Mouse (Mus musculus): ENCODE data around the gene Syt17. TPM values are rescaled to one million over a fixed set of nuclear protein-coding genes. Genes with fewer than 3 reads are reported as not detected.
"Not testable (repeated sequence)": the region's sequence is repeated elsewhere in the genome, so short reads cannot be mapped to it uniquely, and the experiment has no call there.

The Syt17 gene
- polyA plus RNA-seq, 1 experiment: 0.25 TPM

GRCm38 (mm10) chr7:118364353-118365007 lies 83.5 kb downstream of the Syt17 start:
- Histone ChIP-seq H3K27me3 (ENCODE audit: control insufficient read depth, insufficient read depth, low read length) (no peaks in the 10 kb centered on the region), H3K27ac (ENCODE audit: insufficient read depth, low read length) (no peak overlapping the region), H3K4me1 (ENCODE audit: control insufficient read depth, insufficient read depth, insufficient read length) (no peaks in the 10 kb centered on the region), H3K4me3 (ENCODE audit: extremely low read depth, insufficient read depth, insufficient read length) (no peak overlapping the region), H3K36me3 (ENCODE audit: control insufficient read depth, insufficient read depth, low read length) (no peaks in the 10 kb centered on the region)
- no peak for TF ChIP-seq POLR2A (IDR thresholded peaks at IDR 0.05; ENCODE audit: low read depth, low read length)
- TF ChIP-seq CTCF (IDR thresholded peaks at IDR 0.05; ENCODE audit: extremely low read depth, insufficient read depth, insufficient read length, insufficient replicate concordance): no peak
- WGBS: 40% methylated on average over 7 of the region's 7 CpGs
- no peak for DNase-seq (ENCODE audit: low read depth in 1 of 2, low spot score in 2 of 2)

GRCm38 (mm10) chr7:118363587-118364233 lies 84.3 kb downstream of the Syt17 start:
- Histone ChIP-seq H3K27ac (ENCODE audit: insufficient read depth, low read length) (no peak overlapping the region), H3K36me3 (ENCODE audit: control insufficient read depth, insufficient read depth, low read length) (no peaks in the 10 kb centered on the region), H3K4me1 (ENCODE audit: control insufficient read depth, insufficient read depth, insufficient read length) (no peaks in the 10 kb centered on the region), H3K4me3 (ENCODE audit: extremely low read depth, insufficient read depth, insufficient read length) (no peak overlapping the region), H3K27me3 (ENCODE audit: control insufficient read depth, insufficient read depth, low read length) (no peaks in the 10 kb centered on the region)
- no peak for DNase-seq (ENCODE audit: low read depth in 1 of 2, low spot score in 2 of 2)
- 81% methylated on average over 6 of the region's 6 CpGs for WGBS
- TF ChIP-seq POLR2A (IDR thresholded peaks at IDR 0.05; ENCODE audit: low read depth, low read length): no peak
- TF ChIP-seq CTCF (IDR thresholded peaks at IDR 0.05; ENCODE audit: extremely low read depth, insufficient read depth, insufficient read length, insufficient replicate concordance): no peak

GRCm38 (mm10) chr7:118362931-118363330 lies 85.1 kb downstream of the Syt17 start:
- Histone ChIP-seq H3K27me3 (ENCODE audit: control insufficient read depth, insufficient read depth, low read length) (no peaks in the 10 kb centered on the region), H3K4me3 (ENCODE audit: extremely low read depth, insufficient read depth, insufficient read length) (no peak overlapping the region), H3K27ac (ENCODE audit: insufficient read depth, low read length) (no peak overlapping the region), H3K4me1 (ENCODE audit: control insufficient read depth, insufficient read depth, insufficient read length) (no peaks in the 10 kb centered on the region), H3K36me3 (ENCODE audit: control insufficient read depth, insufficient read depth, low read length) (no peaks in the 10 kb centered on the region)
- DNase-seq (ENCODE audit: low read depth in 1 of 2, low spot score in 2 of 2): no peak
- WGBS: 94% methylated on average over 1 of the region's 1 CpGs
- TF ChIP-seq POLR2A (IDR thresholded peaks at IDR 0.05; ENCODE audit: low read depth, low read length): no peak

- DNase-seq (ENCODE audit: low read depth in 1 of 2, low spot score in 2 of 2): no peak
- Histone ChIP-seq H3K27ac (ENCODE audit: insufficient read depth, low read length) (no peak overlapping the region), H3K36me3 (ENCODE audit: control insufficient read depth, insufficient read depth, low read length) (no peaks in the 10 kb centered on the region), H3K4me1 (ENCODE audit: control insufficient read depth, insufficient read depth, insufficient read length) (no peaks in the 10 kb centered on the region), H3K4me3 (ENCODE audit: extremely low read depth, insufficient read depth, insufficient read length) (no peak overlapping the region), H3K27me3 (ENCODE audit: control insufficient read depth, insufficient read depth, low read length) (no peaks in the 10 kb centered on the region)
- TF ChIP-seq POLR2A (IDR thresholded peaks at IDR 0.05; ENCODE audit: low read depth, low read length): no peak
- TF ChIP-seq CTCF (IDR thresholded peaks at IDR 0.05; ENCODE audit: extremely low read depth, insufficient read depth, insufficient read length, insufficient replicate concordance): no peak
- 62% methylated on average over 3 of the region's 3 CpGs for WGBS
These were observed 85.8 kb downstream of the Syt17 start for GRCm38 (mm10) chr7:118362258-118362657.

GRCm38 (mm10) chr7:118358977-118359376 lies 89.0 kb downstream of the Syt17 start:
- DNase-seq (ENCODE audit: low read depth in 1 of 2, low spot score in 2 of 2): no peak
- Histone ChIP-seq H3K36me3 (ENCODE audit: control insufficient read depth, insufficient read depth, low read length) (no peaks in the 10 kb centered on the region), H3K4me3 (ENCODE audit: extremely low read depth, insufficient read depth, insufficient read length) (no peak overlapping the region), H3K4me1 (ENCODE audit: control insufficient read depth, insufficient read depth, insufficient read length) (no peaks in the 10 kb centered on the region), H3K27me3 (ENCODE audit: control insufficient read depth, insufficient read depth, low read length) (no peaks in the 10 kb centered on the region), H3K27ac (ENCODE audit: insufficient read depth, low read length) (no peak overlapping the region)
- 44% methylated on average over 3 of the region's 3 CpGs for WGBS
- TF ChIP-seq CTCF (IDR thresholded peaks at IDR 0.05; ENCODE audit: extremely low read depth, insufficient read depth, insufficient read length, insufficient replicate concordance) (no peak), POLR2A (IDR thresholded peaks at IDR 0.05; ENCODE audit: low read depth, low read length) (no peak)

- H3K36me3 ChIP-seq (ENCODE audit: control insufficient read depth, insufficient read depth, low read length); DNase-seq (ENCODE audit: low read depth in 1 of 2, low spot score in 2 of 2); H3K4me1 ChIP-seq (ENCODE audit: control insufficient read depth, insufficient read depth, insufficient read length); H3K27ac ChIP-seq (ENCODE audit: insufficient read depth, low read length); H3K4me3 ChIP-seq (ENCODE audit: extremely low read depth, insufficient read depth, insufficient read length); H3K27me3 ChIP-seq (ENCODE audit: control insufficient read depth, insufficient read depth, low read length): not testable (repeated sequence)
- 83% methylated on average over 8 of the region's 8 CpGs for WGBS
These were observed 91.5 kb downstream of the Syt17 start for GRCm38 (mm10) chr7:118356410-118357005.

GRCm38 (mm10) chr7:118350840-118351239 lies 97.2 kb downstream of the Syt17 start:
- H3K4me3 ChIP-seq (ENCODE audit: extremely low read depth, insufficient read depth, insufficient read length): no peak overlapping the region
- H3K36me3 ChIP-seq (ENCODE audit: control insufficient read depth, insufficient read depth, low read length): no peaks in the 10 kb centered on the region
- no peak overlapping the region for H3K27ac ChIP-seq (ENCODE audit: insufficient read depth, low read length)
- H3K27me3 ChIP-seq (ENCODE audit: control insufficient read depth, insufficient read depth, low read length): no peaks in the 10 kb centered on the region
- TF ChIP-seq CTCF (IDR thresholded peaks at IDR 0.05; ENCODE audit: extremely low read depth, insufficient read depth, insufficient read length, insufficient replicate concordance): no peak
- TF ChIP-seq POLR2A (IDR thresholded peaks at IDR 0.05; ENCODE audit: low read depth, low read length): no peak
- H3K4me1 ChIP-seq (ENCODE audit: control insufficient read depth, insufficient read depth, insufficient read length): peaks cover 5% of the 10 kb centered on the region; the same call in 1 of the 2 replicates
- no peak for DNase-seq (ENCODE audit: low read depth in 1 of 2, low spot score in 2 of 2)
- 72% methylated on average over 2 of the region's 2 CpGs for WGBS
